Mouse (Mus musculus) neural tube, embryonic 11.5 days (tissue): ENCODE measurements at regions not wholly inside any gene's neighbourhood (a gene's known extent, or its start where the extent isn't known, plus 50 kb on each side); places are given as distances from the start of the nearest gene placed in this dataset.

Source experiments
- ATAC-seq: fragments of 200-750 bp; cut with Nextera tagmentation; 2 replicates; pipeline ENCODE4 v1.8.0; 2017; ENCODE audit warnings: moderate number of reproducible peaks, mild to moderate bottlenecking, moderate TSS enrichment, moderate library complexity; ENCODE audit not compliant: insufficient read depth, low FRiP score, low TSS enrichment
- DNase-seq: peaks from one replicate; pipeline ENCODE4 v3.0.0-alpha.2; 2015; ENCODE audit warnings: low spot score
- H3K27ac ChIP-seq: fragments of 300-500 bp; sonication (generic); 2 replicates; pipeline ENCODE4 v1.5.1; 2014; ENCODE audit warnings: low read depth, mild to moderate bottlenecking, low read length
- H3K27me3 ChIP-seq: fragments of 300-500 bp; sonication (generic); 2 replicates; pipeline ENCODE4 v1.6.1; 2014; ENCODE audit warnings: mild to moderate bottlenecking, low read length, mixed read lengths; ENCODE audit not compliant: control insufficient read depth, insufficient read depth
- H3K36me3 ChIP-seq: fragments of 300-500 bp; sonication (generic); 2 replicates; pipeline ENCODE4 v1.6.1; 2014; ENCODE audit warnings: mild to moderate bottlenecking, low read length, moderate library complexity, mixed read lengths; ENCODE audit not compliant: control insufficient read depth, insufficient read depth
- H3K4me1 ChIP-seq: fragments of 300-500 bp; sonication (generic); 2 replicates; pipeline ENCODE4 v1.6.1; 2014; ENCODE audit warnings: low read length, mixed read lengths; ENCODE audit not compliant: control insufficient read depth, insufficient read depth
- H3K4me2 ChIP-seq: fragments of 300-500 bp; sonication (generic); 2 replicates; pipeline ENCODE4 v1.6.1; 2014; ENCODE audit warnings: low read depth, mild to moderate bottlenecking, moderate library complexity
- H3K4me3 ChIP-seq: fragments of 300-500 bp; sonication (generic); 2 replicates; pipeline ENCODE4 v1.5.1; 2014; ENCODE audit warnings: low read depth, low read length
- H3K9ac ChIP-seq: fragments of 300-500 bp; sonication (generic); 2 replicates; pipeline ENCODE4 v1.6.1; 2014; ENCODE audit warnings: mild to moderate bottlenecking, low read length
- H3K9me3 ChIP-seq: fragments of 300-500 bp; sonication (generic); 2 replicates; pipeline ENCODE4 v1.6.1; 2016; ENCODE audit warnings: low read length; ENCODE audit not compliant: control insufficient read depth
- WGBS: fragments of 180-500 bp; shearing (Covaris S2); extraction: QIAGEN DNeasy Blood & Tissue Kit; methylation state at CpG from one replicate; pipeline ENCODE4 v1.1.7; 2014; 5-methylcytosine and 5-hydroxymethylcytosine counted together

DNA sequence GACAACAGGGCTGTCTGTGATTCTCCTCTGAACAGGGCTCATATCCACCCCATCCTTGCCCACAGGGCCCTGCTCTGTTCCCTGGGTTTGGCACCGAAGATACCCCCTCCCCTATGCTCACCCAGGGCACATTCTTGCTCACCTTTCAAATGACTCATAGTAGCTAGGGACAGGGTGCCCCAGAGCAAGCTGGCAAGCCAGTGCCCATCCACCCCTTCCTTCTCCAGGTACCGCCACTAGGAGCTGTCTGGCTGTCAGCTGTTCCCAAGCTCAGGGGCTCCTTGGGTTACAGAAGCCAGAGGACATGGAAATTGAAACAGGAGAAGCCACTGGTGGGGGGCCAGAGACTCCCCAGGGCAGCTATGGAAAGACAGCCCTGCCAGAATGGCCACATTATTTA lies 216.4 kb downstream of the Ly86 start:
- WGBS = 38% methylated on average over 2 of the region's 2 CpGs
- Histone ChIP-seq H3K27ac (no peak overlapping the region), H3K9ac (no peak overlapping the region), H3K36me3 (no peaks in the 10 kb centered on the region), H3K4me1 (peaks cover 10% of the 10 kb centered on the region; the same call in 1 of the 2 replicates), H3K27me3 (no peaks in the 10 kb centered on the region), H3K4me3 (no peak overlapping the region), H3K9me3 (no peaks in the 10 kb centered on the region), H3K4me2 (no peak overlapping the region)
- no peak for DNase-seq
- ATAC-seq = no peak

DNA sequence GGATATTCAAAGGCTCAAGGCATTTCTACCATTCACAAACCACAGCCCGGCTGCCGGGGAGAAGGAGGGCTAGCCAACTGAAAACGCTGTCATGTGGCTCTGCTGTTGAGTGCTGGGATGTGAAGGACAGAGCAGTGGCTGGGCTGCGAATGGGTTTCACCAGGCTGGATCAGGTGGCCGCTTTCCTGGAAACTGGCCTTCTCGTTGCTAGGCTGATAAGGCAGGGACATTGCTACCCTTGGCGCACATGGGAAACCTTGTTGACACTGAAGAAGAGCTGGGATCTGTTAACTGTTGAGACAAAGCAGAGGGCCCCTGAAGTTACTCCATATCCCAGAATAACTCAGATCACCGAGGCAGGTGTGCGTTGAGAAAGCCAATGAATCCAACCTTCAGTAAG lies 216.1 kb upstream of the Rreb1 start:
- H3K4me1 ChIP-seq = peaks cover 10% of the 10 kb centered on the region; the same call in 1 of the 2 replicates
- H3K9me3 ChIP-seq = no peaks in the 10 kb centered on the region
- no peaks in the 10 kb centered on the region for H3K36me3 ChIP-seq
- no peak overlapping the region for H3K9ac ChIP-seq
- no peak overlapping the region for H3K27ac ChIP-seq
- WGBS = 34% methylated on average over 9 of the region's 9 CpGs
- no peak overlapping the region for H3K4me3 ChIP-seq
- H3K4me2 ChIP-seq = no peak overlapping the region
- no peaks in the 10 kb centered on the region for H3K27me3 ChIP-seq
- DNase-seq (no peak), ATAC-seq (no peak)

DNA sequence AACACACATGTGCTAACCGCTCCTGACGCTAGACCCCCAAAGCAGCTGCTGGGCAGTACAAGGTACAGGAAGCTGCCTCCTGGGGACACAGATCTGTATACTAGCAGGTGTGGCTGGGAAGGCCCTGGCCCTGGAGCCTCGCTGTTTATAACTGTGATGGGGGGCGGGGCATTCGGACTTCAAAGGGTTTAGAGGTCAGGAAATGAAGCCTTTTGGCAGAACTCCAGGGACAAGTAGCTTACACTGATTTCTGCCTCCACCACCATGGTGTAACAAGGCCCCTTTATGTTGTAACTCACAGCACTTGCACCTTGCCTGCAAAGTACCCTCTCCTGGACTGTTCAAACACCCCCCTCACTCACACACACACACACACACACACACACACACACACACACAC lies 215.5 kb upstream of the Rreb1 start:
- Histone ChIP-seq H3K4me3 (no peak overlapping the region), H3K36me3 (no peaks in the 10 kb centered on the region), H3K27ac (no peak overlapping the region), H3K9ac (no peak overlapping the region), H3K9me3 (no peaks in the 10 kb centered on the region), H3K4me2 (no peak overlapping the region), H3K27me3 (no peaks in the 10 kb centered on the region), H3K4me1 (peaks cover 10% of the 10 kb centered on the region; the same call in 1 of the 2 replicates)
- WGBS = 9% methylated on average over 5 of the region's 5 CpGs
- DNase-seq (no peak), ATAC-seq (no peak)

DNA sequence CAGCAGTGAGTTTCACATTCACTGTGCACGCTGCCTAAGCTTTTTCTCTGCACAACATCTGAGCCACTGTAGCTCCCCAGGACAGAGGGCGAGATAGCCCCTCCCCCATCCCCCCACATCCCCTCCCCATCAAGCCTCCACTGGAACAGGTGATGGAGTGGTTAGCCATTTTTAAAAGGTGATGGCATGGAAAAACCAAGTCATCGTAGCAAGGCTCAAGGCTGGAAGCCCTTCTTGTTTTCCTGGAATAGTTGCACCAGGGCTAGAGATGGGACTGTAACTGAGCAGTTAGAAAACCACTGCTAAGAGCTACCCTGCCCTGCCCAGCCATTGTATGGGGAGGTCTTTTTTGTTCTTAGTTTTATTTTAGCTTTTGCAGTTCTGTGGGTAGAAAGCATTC lies 209.1 kb upstream of the Rreb1 start:
- no peak overlapping the region for H3K4me2 ChIP-seq
- no peak overlapping the region for H3K27ac ChIP-seq
- no peak overlapping the region for H3K9ac ChIP-seq
- ATAC-seq (no peak), DNase-seq (no peak)
- no peak overlapping the region for H3K4me3 ChIP-seq
- no peaks in the 10 kb centered on the region for H3K27me3 ChIP-seq
- no peaks in the 10 kb centered on the region for H3K4me1 ChIP-seq
- no peaks in the 10 kb centered on the region for H3K36me3 ChIP-seq
- no peaks in the 10 kb centered on the region for H3K9me3 ChIP-seq
- WGBS = 82% methylated on average over 3 of the region's 3 CpGs

DNA sequence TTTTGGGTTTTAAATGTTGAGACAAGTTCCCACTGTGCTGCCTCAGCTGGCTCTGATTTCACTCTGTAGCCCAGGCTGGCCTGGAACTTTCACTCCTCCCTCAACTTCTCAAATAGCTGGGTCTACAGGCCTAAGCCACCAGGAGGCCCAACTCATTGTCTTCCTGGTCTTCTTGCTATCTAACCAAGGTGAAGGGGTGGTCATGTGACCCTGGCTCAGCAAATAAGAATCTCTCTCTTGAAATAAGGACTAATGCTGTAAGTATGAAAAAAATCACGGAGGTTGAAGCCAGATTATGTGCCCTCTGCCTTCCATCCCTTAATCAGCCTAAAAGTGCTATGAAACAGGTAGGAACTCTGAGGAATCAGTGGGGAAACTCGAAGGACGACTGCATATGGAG lies 208.7 kb upstream of the Rreb1 start:
- Histone ChIP-seq H3K4me2 (no peak overlapping the region), H3K27ac (no peak overlapping the region), H3K4me1 (no peaks in the 10 kb centered on the region), H3K36me3 (no peaks in the 10 kb centered on the region), H3K9me3 (no peaks in the 10 kb centered on the region), H3K27me3 (no peaks in the 10 kb centered on the region), H3K9ac (no peak overlapping the region), H3K4me3 (no peak overlapping the region)
- no peak for DNase-seq
- ATAC-seq = no peak
- WGBS = 91% methylated on average over 3 of the region's 3 CpGs

DNA sequence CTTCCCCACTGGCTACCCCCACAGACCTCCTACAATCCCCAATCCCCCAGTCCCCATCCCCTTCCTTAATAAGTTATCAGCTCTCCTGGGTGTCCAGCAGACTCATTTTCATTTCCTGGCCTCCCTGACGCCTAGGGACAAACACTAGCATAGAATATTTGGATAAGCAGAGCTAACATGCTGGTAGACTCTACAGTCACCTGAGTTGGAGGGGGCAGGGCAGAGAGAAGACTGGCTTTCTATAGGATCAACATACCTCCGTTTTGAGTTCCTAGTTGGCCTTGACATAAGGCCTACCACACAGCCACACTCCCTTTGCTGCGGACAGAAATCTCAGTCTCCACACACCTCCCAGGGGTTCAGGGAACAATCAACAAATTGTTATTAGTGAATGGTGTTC lies 205.2 kb upstream of the Rreb1 start:
- ATAC-seq (no peak), DNase-seq (no peak)
- Histone ChIP-seq H3K4me3 (no peak overlapping the region), H3K9me3 (no peaks in the 10 kb centered on the region), H3K4me1 (no peaks in the 10 kb centered on the region), H3K36me3 (no peaks in the 10 kb centered on the region), H3K9ac (no peak overlapping the region), H3K27ac (no peak overlapping the region), H3K27me3 (no peaks in the 10 kb centered on the region), H3K4me2 (no peak overlapping the region)
- 67% methylated on average over 3 of the region's 3 CpGs for WGBS

DNA sequence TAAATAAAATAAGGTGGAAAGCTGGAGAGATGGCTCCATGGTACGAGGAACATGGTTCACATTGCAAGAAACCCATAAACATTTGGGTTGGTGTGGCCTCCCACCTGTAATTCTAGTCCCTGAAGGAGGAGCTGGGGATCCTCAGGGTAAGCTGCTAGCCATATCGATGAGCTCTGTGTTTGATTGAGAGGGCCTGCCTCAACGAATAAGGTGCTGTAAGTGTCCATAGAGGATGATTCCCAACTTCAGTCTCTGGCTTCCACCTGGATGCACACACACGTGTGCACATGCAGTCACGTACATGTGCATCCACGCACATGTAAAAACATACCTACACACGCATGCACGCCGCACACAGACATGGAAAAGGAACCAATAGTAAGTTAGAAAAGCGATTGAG lies 199.0 kb upstream of the Rreb1 start:
- no peak for ATAC-seq
- H3K27me3 ChIP-seq = no peaks in the 10 kb centered on the region
- WGBS = 89% methylated on average over 10 of the region's 10 CpGs
- H3K4me3 ChIP-seq = no peak overlapping the region
- no peak overlapping the region for H3K9ac ChIP-seq
- H3K4me1 ChIP-seq = no peaks in the 10 kb centered on the region
- H3K4me2 ChIP-seq = no peak overlapping the region
- H3K36me3 ChIP-seq = no peaks in the 10 kb centered on the region
- no peaks in the 10 kb centered on the region for H3K9me3 ChIP-seq
- no peak overlapping the region for H3K27ac ChIP-seq
- no peak for DNase-seq

DNA sequence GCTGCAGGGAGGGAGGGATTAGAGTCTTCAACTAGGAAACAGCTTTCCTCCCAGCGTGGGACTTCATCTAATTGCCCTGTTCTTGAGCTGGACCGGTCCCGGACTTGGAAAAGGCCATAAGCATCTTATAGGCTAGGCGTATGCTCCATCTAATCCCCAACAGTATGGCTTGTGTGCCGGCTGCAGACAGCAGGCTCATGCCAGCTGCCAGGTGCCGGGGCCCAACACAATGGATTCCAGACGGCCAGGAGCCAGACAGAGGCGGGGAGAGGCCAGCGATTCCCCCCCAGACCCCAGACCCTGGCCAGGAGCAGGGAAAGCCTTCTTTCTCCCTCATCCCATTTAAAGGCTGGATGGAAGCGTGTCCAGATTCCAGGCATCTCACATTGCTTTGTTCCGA lies 198.4 kb upstream of the Rreb1 start:
- ATAC-seq (no peak), DNase-seq (no peak)
- no peak overlapping the region for H3K4me2 ChIP-seq
- no peaks in the 10 kb centered on the region for H3K27me3 ChIP-seq
- H3K4me1 ChIP-seq = no peaks in the 10 kb centered on the region
- no peak overlapping the region for H3K4me3 ChIP-seq
- H3K36me3 ChIP-seq = no peaks in the 10 kb centered on the region
- WGBS = 50% methylated on average over 11 of the region's 11 CpGs
- H3K9me3 ChIP-seq = no peaks in the 10 kb centered on the region
- H3K9ac ChIP-seq = no peak overlapping the region
- no peak overlapping the region for H3K27ac ChIP-seq

DNA sequence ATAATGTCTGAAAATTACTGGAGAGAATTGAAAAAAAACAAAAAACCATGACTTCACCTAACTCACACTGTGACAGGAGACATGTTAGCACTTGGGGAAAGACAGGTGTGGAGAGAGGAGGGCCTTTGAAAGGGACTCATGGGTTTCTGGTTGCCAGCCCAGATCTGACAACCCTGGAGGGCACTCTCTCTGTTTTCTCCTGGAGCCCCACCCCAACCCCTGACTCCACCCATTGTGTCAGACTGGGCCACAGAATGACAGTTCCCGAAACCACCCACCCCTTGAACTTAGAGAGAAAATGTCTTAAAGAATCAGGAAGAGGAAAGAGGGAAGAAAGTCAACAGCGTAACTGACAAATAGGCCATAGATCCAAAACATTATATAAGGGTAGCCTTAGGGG lies 197.4 kb upstream of the Rreb1 start:
- 73% methylated on average over 2 of the region's 2 CpGs for WGBS
- DNase-seq = no peak

More for the DNA sequence above, 197.4 kb upstream of the Rreb1 start:
- no peaks in the 10 kb centered on the region for H3K4me1 ChIP-seq
- no peak overlapping the region for H3K4me2 ChIP-seq
- H3K27ac ChIP-seq = no peak overlapping the region
- ATAC-seq = no peak
- no peaks in the 10 kb centered on the region for H3K9me3 ChIP-seq
- H3K27me3 ChIP-seq = no peaks in the 10 kb centered on the region
- H3K36me3 ChIP-seq = no peaks in the 10 kb centered on the region
- H3K9ac ChIP-seq = no peak overlapping the region
- H3K4me3 ChIP-seq = no peak overlapping the region
